Mouse (Mus musculus): ENCODE measurements around the gene Ctnna2. TPM values are rescaled to one million over a fixed set of nuclear protein-coding genes. Genes with fewer than 3 reads are reported as not detected.

The Ctnna2 gene
- total and polyA plus RNA-seq, 2 experiments from 2014 or later: 95.0 to 150 TPM

DNA sequence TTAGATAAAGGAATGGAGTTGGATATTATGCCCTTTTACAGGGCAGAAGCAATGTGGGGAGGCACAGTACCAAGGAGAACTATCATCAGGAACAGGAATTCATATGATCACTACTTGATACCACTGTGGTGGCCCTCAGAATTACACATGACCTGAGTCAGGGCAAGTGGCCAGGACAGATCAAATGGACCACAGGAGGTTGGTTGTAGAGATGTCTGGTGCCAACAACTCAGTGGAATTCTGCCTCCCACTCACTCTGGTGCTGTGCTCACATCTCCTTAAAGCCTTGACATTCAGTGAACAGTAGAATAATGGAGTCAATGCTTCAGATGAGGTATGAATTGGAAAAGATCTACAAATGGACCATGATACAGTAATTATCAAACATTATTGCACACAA, 691.1 kb downstream of the Ctnna2 start:
- DNase-seq (ENCODE audit: low spot score) (peak; percentile 57), ATAC-seq (peak; percentile 58; the same call in 1 of the 2 replicates)
- Histone ChIP-seq H3K9ac (replicated peaks; ENCODE audit: low read length) (no peak overlapping the region), H3K9me3 (ENCODE audit: low read length) (no peaks in the 10 kb centered on the region), H3K4me3 (ENCODE audit: low read length) (no peak overlapping the region), H3K4me1 (ENCODE audit: insufficient read depth, low read length) (no peaks in the 10 kb centered on the region), H3K27me3 (ENCODE audit: insufficient read depth, low read length) (no peaks in the 10 kb centered on the region), H3K36me3 (ENCODE audit: insufficient read depth, low read length) (no peaks in the 10 kb centered on the region), H3K27ac (no peak overlapping the region), H3K4me2 (ENCODE audit: low read depth, low read length) (no peak overlapping the region)
- TF ChIP-seq CTCF (IDR thresholded peaks at IDR 0.05; ENCODE audit: low read depth): no peak

- DNase-seq (ENCODE audit: low spot score) (no peak), ATAC-seq (no peak)
- no peak for TF ChIP-seq CTCF (IDR thresholded peaks at IDR 0.05; ENCODE audit: low read depth)
- H3K27ac ChIP-seq: no peak overlapping the region
- H3K9me3 ChIP-seq (ENCODE audit: low read length): no peaks in the 10 kb centered on the region
- H3K4me3 ChIP-seq (ENCODE audit: low read length): no peak overlapping the region
- no peaks in the 10 kb centered on the region for H3K4me1 ChIP-seq (ENCODE audit: insufficient read depth, low read length)
- WGBS: 91% methylated on average over 5 of the region's 5 CpGs
- no peaks in the 10 kb centered on the region for H3K27me3 ChIP-seq (ENCODE audit: insufficient read depth, low read length)
- no peak overlapping the region for H3K4me2 ChIP-seq (ENCODE audit: low read depth, low read length)
- no peaks in the 10 kb centered on the region for H3K36me3 ChIP-seq (ENCODE audit: insufficient read depth, low read length)
- H3K9ac ChIP-seq (replicated peaks; ENCODE audit: low read length): no peak overlapping the region
Measured at GRCm38 (mm10) chr6:77286317-77286716, 693.2 kb downstream of the Ctnna2 start.

GRCm38 (mm10) chr6:77278794-77279193, 700.7 kb downstream of the Ctnna2 start:
- Histone ChIP-seq H3K27me3 (ENCODE audit: insufficient read depth, low read length) (no peaks in the 10 kb centered on the region), H3K9ac (replicated peaks; ENCODE audit: low read length) (no peak overlapping the region), H3K4me3 (ENCODE audit: low read length) (no peak overlapping the region), H3K36me3 (ENCODE audit: insufficient read depth, low read length) (no peaks in the 10 kb centered on the region), H3K9me3 (ENCODE audit: low read length) (no peaks in the 10 kb centered on the region), H3K4me2 (ENCODE audit: low read depth, low read length) (no peak overlapping the region), H3K27ac (no peak overlapping the region), H3K4me1 (ENCODE audit: insufficient read depth, low read length) (no peaks in the 10 kb centered on the region)
- DNase-seq (ENCODE audit: low spot score) (peak; percentile 15), ATAC-seq (peak; percentile 56; the same call in 1 of the 2 replicates)
- 62% methylated on average over 5 of the region's 5 CpGs for WGBS
- no peak for TF ChIP-seq CTCF (IDR thresholded peaks at IDR 0.05; ENCODE audit: low read depth)

DNA sequence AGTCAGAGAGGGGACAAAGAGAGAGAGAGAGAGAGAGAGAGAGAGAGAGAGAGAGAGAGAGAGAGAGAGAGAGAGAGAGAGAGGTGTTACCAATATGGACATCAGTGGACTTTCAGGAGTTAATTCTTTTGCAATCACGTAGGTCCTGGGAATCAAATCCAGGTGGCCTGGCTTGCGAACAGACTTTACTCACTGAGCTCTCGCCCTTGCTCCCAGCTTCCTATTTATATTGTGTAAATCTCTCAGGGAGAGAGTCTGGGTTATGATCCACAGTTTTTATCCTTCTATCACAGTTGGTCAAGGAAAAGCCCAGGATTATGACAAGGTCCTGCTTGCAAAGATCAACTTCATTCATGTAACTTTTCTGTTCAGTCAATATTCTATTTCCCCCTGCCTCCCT, 714.3 kb downstream of the Ctnna2 start:
- Histone ChIP-seq H3K27me3 (ENCODE audit: insufficient read depth, low read length) (no peaks in the 10 kb centered on the region), H3K36me3 (ENCODE audit: insufficient read depth, low read length) (no peaks in the 10 kb centered on the region), H3K9me3 (ENCODE audit: low read length) (no peaks in the 10 kb centered on the region), H3K27ac (no peak overlapping the region), H3K4me1 (ENCODE audit: insufficient read depth, low read length) (no peaks in the 10 kb centered on the region), H3K4me3 (ENCODE audit: low read length) (no peak overlapping the region), H3K9ac (replicated peaks; ENCODE audit: low read length) (no peak overlapping the region), H3K4me2 (ENCODE audit: low read depth, low read length) (no peak overlapping the region)
- no peak for DNase-seq (ENCODE audit: low spot score)
- 63% methylated on average over 3 of the region's 3 CpGs for WGBS
- no peak for ATAC-seq
- no peak for TF ChIP-seq CTCF (IDR thresholded peaks at IDR 0.05; ENCODE audit: low read depth)

- 35% methylated on average over 7 of the region's 7 CpGs for WGBS
- peak; percentile 71 for TF ChIP-seq CTCF (IDR thresholded peaks at IDR 0.05; ENCODE audit: low read depth)
- no peaks in the 10 kb centered on the region for H3K4me1 ChIP-seq (ENCODE audit: insufficient read depth, low read length)
- H3K9ac ChIP-seq (replicated peaks; ENCODE audit: low read length): no peak overlapping the region
- H3K4me2 ChIP-seq (ENCODE audit: low read depth, low read length): no peak overlapping the region
- no peaks in the 10 kb centered on the region for H3K9me3 ChIP-seq (ENCODE audit: low read length)
- no peak overlapping the region for H3K27ac ChIP-seq
- H3K36me3 ChIP-seq (ENCODE audit: insufficient read depth, low read length): no peaks in the 10 kb centered on the region
- no peak overlapping the region for H3K4me3 ChIP-seq (ENCODE audit: low read length)
- H3K27me3 ChIP-seq (ENCODE audit: insufficient read depth, low read length): no peaks in the 10 kb centered on the region
- no peak for ATAC-seq
- DNase-seq (ENCODE audit: low spot score): peak; percentile 71
Measured at GRCm38 (mm10) chr6:77257358-77258105, 722.0 kb downstream of the Ctnna2 start.

- no peak for ATAC-seq
- H3K36me3 ChIP-seq (ENCODE audit: insufficient read depth, low read length): no peaks in the 10 kb centered on the region
- H3K9me3 ChIP-seq (ENCODE audit: low read length): no peaks in the 10 kb centered on the region
- H3K4me3 ChIP-seq (ENCODE audit: low read length): no peak overlapping the region
- no peak overlapping the region for H3K27ac ChIP-seq
- no peak for DNase-seq (ENCODE audit: low spot score)
- TF ChIP-seq CTCF (IDR thresholded peaks at IDR 0.05; ENCODE audit: low read depth): no peak
- no peaks in the 10 kb centered on the region for H3K4me1 ChIP-seq (ENCODE audit: insufficient read depth, low read length)
- 89% methylated on average over 4 of the region's 4 CpGs for WGBS
- no peaks in the 10 kb centered on the region for H3K27me3 ChIP-seq (ENCODE audit: insufficient read depth, low read length)
- H3K9ac ChIP-seq (replicated peaks; ENCODE audit: low read length): no peak overlapping the region
- H3K4me2 ChIP-seq (ENCODE audit: low read depth, low read length): no peak overlapping the region
Measured at GRCm38 (mm10) chr6:77256348-77256747, 723.2 kb downstream of the Ctnna2 start.

GRCm38 (mm10) chr6:77253480-77253879, 726.0 kb downstream of the Ctnna2 start:
- Histone ChIP-seq H3K27ac (no peak overlapping the region), H3K9me3 (ENCODE audit: low read length) (no peaks in the 10 kb centered on the region), H3K4me2 (ENCODE audit: low read depth, low read length) (no peak overlapping the region), H3K27me3 (ENCODE audit: insufficient read depth, low read length) (no peaks in the 10 kb centered on the region), H3K4me1 (ENCODE audit: insufficient read depth, low read length) (no peaks in the 10 kb centered on the region), H3K36me3 (ENCODE audit: insufficient read depth, low read length) (no peaks in the 10 kb centered on the region), H3K4me3 (ENCODE audit: low read length) (no peak overlapping the region), H3K9ac (replicated peaks; ENCODE audit: low read length) (no peak overlapping the region)
- WGBS: 76% methylated on average over 5 of the region's 5 CpGs
- no peak for TF ChIP-seq CTCF (IDR thresholded peaks at IDR 0.05; ENCODE audit: low read depth)
- DNase-seq (ENCODE audit: low spot score) (no peak), ATAC-seq (no peak)

Measured in hindbrain, postnatal 0 days (tissue).